Mouse (Mus musculus): ENCODE data around the gene Uba3.

DNA sequence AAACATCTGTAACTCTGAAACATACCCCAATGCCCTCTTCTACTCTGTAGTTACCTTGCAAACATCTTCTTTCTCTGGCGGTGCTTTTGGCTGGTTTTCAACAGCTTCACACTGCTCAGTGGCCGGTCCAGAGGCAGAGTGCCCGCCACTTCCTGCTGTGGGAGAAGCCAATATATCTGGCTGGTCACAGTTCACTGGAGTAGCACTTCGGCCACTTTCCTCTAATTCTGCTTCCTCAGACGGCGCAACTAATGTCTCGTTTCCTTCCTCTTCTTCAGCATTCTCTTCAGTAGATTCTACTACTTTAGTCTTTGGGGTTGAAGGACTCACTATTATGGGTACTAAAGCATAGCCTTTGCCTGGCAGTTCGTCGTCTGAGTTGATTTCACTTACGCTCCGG lies 29.7 kb downstream of the Uba3 start:
- no peak for TF ChIP-seq CTCF (conservative IDR thresholded peaks at IDR 0.05; ENCODE audit: insufficient read depth, insufficient read length, low read depth, low read length)
- no peak for TF ChIP-seq POLR2A (IDR thresholded peaks at IDR 0.05; ENCODE audit: low read depth, low read length)
